Mouse (Mus musculus): ENCODE data around the gene Olfr1212.

Gene Olfr1212

GRCm38 (mm10) chr2:88953669-88954068, at the start of gene Olfr1212:
Gene Olfr1212 (plus strand): TSS chr2:88953969.
- in situ Hi-C loops (cut with MboI), result no loop called here

GRCm38 (mm10) chr2:88915057-88915456, 38.7 kb upstream of the Olfr1212 start, which contains the start of gene Olfr1209:
Gene Olfr1209 (minus strand): TSS chr2:88915157.
- in situ Hi-C loops (cut with MboI), result no loop called here

GRCm38 (mm10) chr2:88938011-88938410, 15.8 kb upstream of the Olfr1212 start, which contains the start of gene Olfr1211:
Gene Olfr1211 (minus strand): TSS chr2:88938111.
- in situ Hi-C loops (cut with MboI), result no loop called here

- in situ Hi-C loops (cut with MboI), result no loop called here
Observed at GRCm38 (mm10) chr2:88980181-88980580, 26.4 kb downstream of the Olfr1212 start, which contains the start of gene Gm13762. Gene Gm13762 (minus strand): TSS chr2:88980281.

- in situ Hi-C loops (cut with MboI), result no loop called here
Observed at GRCm38 (mm10) chr2:88992553-88992952, 38.8 kb downstream of the Olfr1212 start, which contains the start of gene Olfr1214. Gene Olfr1214 (minus strand): TSS chr2:88992653.

- in situ Hi-C loops (cut with MboI), result no loop called here
Observed at GRCm38 (mm10) chr2:89006873-89007272, 53.1 kb downstream of the Olfr1212 start, which contains the start of gene Olfr1215. Gene Olfr1215 (minus strand): TSS chr2:89006973.
